Mouse (Mus musculus) limb, embryonic 14.5 days (tissue): ENCODE results near the gene Gm10260. TPM values are rescaled to one million over a fixed set of nuclear protein-coding genes. Genes with fewer than 3 reads are reported as not detected.

Experiments used
- ATAC-seq: fragments of 200-750 bp; cut with Nextera tagmentation; 2 replicates; pipeline ENCODE4 v1.8.0; 2017; ENCODE audit warnings: low read depth, moderate number of reproducible peaks, moderate TSS enrichment; ENCODE audit not compliant: low FRiP score
- DNase-seq: peaks from one replicate; pipeline ENCODE4 v3.0.0-alpha.2; 2015; ENCODE audit warnings: low spot score
- H3K27ac ChIP-seq: fragments of 300-500 bp; sonication (generic); replicated peaks from 2 replicates; pipeline ENCODE4 v1.5.1; 2014; ENCODE audit warnings: low read depth, mild to moderate bottlenecking, low read length, moderate library complexity, mixed read lengths
- H3K27me3 ChIP-seq: fragments of 300-500 bp; sonication (generic); 2 replicates; pipeline ENCODE4 v1.6.1; 2014; ENCODE audit warnings: low read length, mixed read lengths; ENCODE audit not compliant: control insufficient read depth, insufficient read depth
- H3K36me3 ChIP-seq: fragments of 300-500 bp; sonication (generic); 2 replicates; pipeline ENCODE4 v1.6.1; 2014; ENCODE audit warnings: mild to moderate bottlenecking, low read length, moderate library complexity, mixed read lengths; ENCODE audit not compliant: control insufficient read depth, insufficient read depth
- H3K4me1 ChIP-seq: fragments of 300-500 bp; sonication (generic); 2 replicates; pipeline ENCODE4 v1.6.1; 2014; ENCODE audit warnings: antibody characterized with exemption, low read length, mixed read lengths; ENCODE audit not compliant: control insufficient read depth, insufficient read depth
- H3K4me2 ChIP-seq: fragments of 300-500 bp; sonication (generic); replicated peaks from 2 replicates; pipeline ENCODE4 v1.6.1; 2014; ENCODE audit warnings: low read depth, mild to moderate bottlenecking, low read length, moderate library complexity; ENCODE audit not compliant: severe bottlenecking
- H3K4me3 ChIP-seq: fragments of 300-500 bp; sonication (generic); replicated peaks from 2 replicates; pipeline ENCODE4 v1.5.1; 2014; ENCODE audit warnings: low read length
- H3K9ac ChIP-seq: fragments of 300-500 bp; sonication (generic); 2 replicates; pipeline ENCODE4 v1.6.1; 2014; ENCODE audit warnings: mild to moderate bottlenecking, low read depth, low read length, moderate library complexity; ENCODE audit not compliant: severe bottlenecking
- H3K9me3 ChIP-seq: fragments of 300-500 bp; sonication (generic); 2 replicates; pipeline ENCODE4 v1.6.1; 2016; ENCODE audit warnings: low read length; ENCODE audit not compliant: control insufficient read depth
- POLR2A ChIP-seq: fragments of 200-500 bp; IDR thresholded peaks from 2 replicates; pipeline ENCODE4 v1.8.0; 2012; ENCODE audit warnings: inconsistent platforms, mild to moderate bottlenecking, moderate library complexity, borderline replicate concordance; ENCODE audit not compliant: insufficient read depth, insufficient read length; ENCODE audit errors: extremely low read depth
- WGBS: fragments of 180-500 bp; shearing (Covaris S2); extraction: QIAGEN DNeasy Blood & Tissue Kit; methylation state at CpG from one replicate; pipeline ENCODE4 v1.1.7; 2014; 5-methylcytosine and 5-hydroxymethylcytosine counted together
- polyA plus RNA-seq, 2 experiments: library from polyadenylated mRNA; depleted of rRNA in 1 of 2; stranded (reverse) in 1 of 2; unstranded in 1 of 2; fragments of >200 nt; fragmentation: Nextera tagmentation in 1 of 2; extraction: Ambion mirVana in 1 of 2; gene quantifications; 2 replicates each; pipeline versions ENCODE4 v1.2.1 to v1.2.3; 2012 to 2014

The Gm10260 gene
- polyA plus RNA-seq, 2 experiments = 3.9 to 6.3 TPM

DNA sequence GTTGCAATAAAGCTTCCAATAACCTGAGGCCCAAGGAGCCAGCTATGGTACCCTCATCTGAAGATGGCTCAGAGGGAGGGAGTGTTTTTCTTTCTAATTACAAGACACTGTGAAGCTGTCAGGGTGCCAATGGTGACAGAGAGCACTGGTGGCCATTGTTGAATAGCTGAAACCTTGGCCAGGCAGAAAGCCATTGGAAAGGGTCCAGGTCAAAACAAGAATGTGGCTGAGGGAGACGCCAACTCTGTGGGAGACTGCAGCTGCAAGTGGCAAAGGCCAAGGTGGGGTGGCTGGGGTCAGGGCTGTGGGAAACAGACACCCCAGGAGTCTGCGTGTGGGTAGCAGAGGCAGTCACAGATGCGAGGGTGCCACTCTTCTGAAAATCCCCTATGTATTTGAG is 16.3 kb upstream of the Gm10260 start:
- Histone ChIP-seq H3K27ac (no peak overlapping the region), H3K4me1 (peaks cover 20% of the 10 kb centered on the region), H3K9ac (no peak overlapping the region), H3K27me3 (no peaks in the 10 kb centered on the region), H3K9me3 (no peaks in the 10 kb centered on the region), H3K36me3 (no peaks in the 10 kb centered on the region), H3K4me3 (no peak overlapping the region), H3K4me2 (no peak overlapping the region)
- TF ChIP-seq POLR2A = no peak
- WGBS = 60% methylated on average over 3 of the region's 3 CpGs
- DNase-seq (no peak), ATAC-seq (no peak)

DNA sequence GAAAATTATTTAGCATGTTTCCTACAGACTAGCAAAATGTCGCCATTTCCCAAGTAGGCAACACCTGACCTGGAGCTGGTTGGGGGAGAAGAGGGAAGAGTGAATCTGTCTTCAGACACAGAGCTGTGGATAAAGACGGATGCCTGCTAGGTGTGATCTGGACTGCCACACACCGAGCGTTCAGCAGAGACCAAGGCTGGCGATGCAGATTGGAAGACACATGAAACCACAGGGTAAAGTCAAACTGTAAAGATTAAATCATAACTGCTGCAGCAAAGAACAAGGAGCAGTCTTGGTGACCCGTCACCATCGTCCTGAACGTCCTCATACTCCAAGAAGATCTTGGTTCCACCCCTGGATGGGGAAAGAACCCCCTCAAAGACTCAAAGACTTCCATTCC is 15.5 kb upstream of the Gm10260 start:
- Histone ChIP-seq H3K4me1 (peaks cover 14% of the 10 kb centered on the region), H3K4me2 (no peak overlapping the region)
- no peak for ATAC-seq

GRCm38 (mm10) chr13:97774740-97775425 is 14.5 kb upstream of the Gm10260 start:
- H3K9me3 ChIP-seq = no peaks in the 10 kb centered on the region
- ATAC-seq (peak; percentile 87), DNase-seq (peak; percentile 75)
- TF ChIP-seq POLR2A = no peak
- H3K27me3 ChIP-seq = no peaks in the 10 kb centered on the region
- H3K9ac ChIP-seq = no peak overlapping the region
- H3K27ac ChIP-seq = no peak overlapping the region
- no peaks in the 10 kb centered on the region for H3K36me3 ChIP-seq
- WGBS = 70% methylated on average over 10 of the region's 10 CpGs
- no peak overlapping the region for H3K4me3 ChIP-seq
- H3K4me2 ChIP-seq = no peak overlapping the region
- H3K4me1 ChIP-seq = peaks cover 9% of the 10 kb centered on the region; the same call in 1 of the 2 replicates

More for the DNA sequence above, 15.5 kb upstream of the Gm10260 start:
- DNase-seq = no peak
- WGBS = 90% methylated on average over 8 of the region's 8 CpGs
- TF ChIP-seq POLR2A = no peak
- no peaks in the 10 kb centered on the region for H3K27me3 ChIP-seq
- no peak overlapping the region for H3K9ac ChIP-seq
- no peak overlapping the region for H3K4me3 ChIP-seq
- no peak overlapping the region for H3K27ac ChIP-seq
- H3K9me3 ChIP-seq = no peaks in the 10 kb centered on the region
- no peaks in the 10 kb centered on the region for H3K36me3 ChIP-seq

DNA sequence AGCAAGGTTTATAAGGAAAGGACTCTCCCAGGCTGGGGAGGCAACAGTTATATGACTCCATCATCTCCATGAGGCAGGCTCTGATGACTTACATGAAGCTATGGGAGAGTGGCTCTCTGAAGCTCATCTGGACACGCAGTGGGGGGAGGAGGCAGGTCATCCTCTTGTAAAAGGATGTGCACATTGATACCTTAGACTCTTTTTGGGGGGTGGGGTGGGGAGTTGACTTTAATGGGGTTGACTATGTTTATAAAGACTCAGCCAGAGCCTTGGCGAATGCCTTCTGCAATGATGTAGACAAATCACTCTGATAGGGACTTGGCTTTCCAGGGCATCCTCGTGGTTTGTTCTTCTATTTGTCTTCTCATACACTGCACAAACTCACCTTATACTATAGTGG is 8.8 kb upstream of the Gm10260 start:
- Histone ChIP-seq H3K27me3 (no peaks in the 10 kb centered on the region), H3K4me1 (peaks cover 7% of the 10 kb centered on the region), H3K4me3 (no peak overlapping the region), H3K9ac (no peak overlapping the region), H3K27ac (no peak overlapping the region), H3K36me3 (no peaks in the 10 kb centered on the region), H3K4me2 (no peak overlapping the region), H3K9me3 (no peaks in the 10 kb centered on the region)
- no peak for ATAC-seq
- no peak for DNase-seq
- 92% methylated on average over 3 of the region's 3 CpGs for WGBS
- TF ChIP-seq POLR2A = no peak

GRCm38 (mm10) chr13:97768803-97769202 is 8.4 kb upstream of the Gm10260 start:
- Histone ChIP-seq H3K9me3 (no peaks in the 10 kb centered on the region), H3K36me3 (no peaks in the 10 kb centered on the region), H3K27ac (no peak overlapping the region), H3K4me3 (no peak overlapping the region), H3K27me3 (no peaks in the 10 kb centered on the region), H3K9ac (no peak overlapping the region), H3K4me1 (peaks cover 11% of the 10 kb centered on the region), H3K4me2 (no peak overlapping the region)
- DNase-seq (peak; percentile 65), ATAC-seq (peak; percentile 26; the same call in 1 of the 2 replicates)
- WGBS = 66% methylated on average over 3 of the region's 3 CpGs
- no peak for TF ChIP-seq POLR2A
